Mouse (Mus musculus) lung, postnatal 14 days (tissue): ENCODE measurements around the gene Pgrmc1.
"Not testable (repeated sequence)": the region's sequence is repeated elsewhere in the genome, so short reads cannot be mapped to it uniquely, and the experiment has no call there.

Experiments used
- DNase-seq: peaks from one replicate; pipeline ENCODE4 v3.0.0; 2021

Pgrmc1 gene

GRCm38 (mm10) chrX:36597707-36598389 lies at the start of gene Pgrmc1:
Pgrmc1 (plus strand) TSS chrX:36598206.
- peak; percentile 84 for DNase-seq

GRCm38 (mm10) chrX:36548798-36549197 lies 49.2 kb upstream of the Pgrmc1 start:
- no peak for DNase-seq

DNA sequence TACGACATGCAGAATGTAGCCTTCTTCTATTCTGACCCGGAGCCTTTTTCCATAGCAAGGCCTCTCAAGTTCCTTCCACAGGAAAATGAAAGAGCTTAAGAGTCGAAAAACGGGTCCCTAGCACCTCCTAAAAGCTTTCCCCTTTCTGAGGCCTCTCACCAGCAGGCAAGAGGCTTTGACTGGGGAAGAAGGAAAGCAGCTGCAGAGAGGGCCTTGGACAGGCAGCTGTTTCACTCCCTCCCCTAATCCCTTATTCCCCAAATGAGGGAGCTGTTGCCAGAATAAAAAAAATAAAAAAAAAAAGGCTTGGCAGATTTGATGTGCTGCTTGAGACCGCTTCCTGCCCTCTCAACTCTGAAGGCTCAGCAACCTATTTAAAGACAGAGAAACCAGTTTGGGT lies 47.1 kb upstream of the Pgrmc1 start:
- DNase-seq, result peak; percentile 26

GRCm38 (mm10) chrX:36551351-36551750 lies 46.7 kb upstream of the Pgrmc1 start:
- DNase-seq, result no peak

DNA sequence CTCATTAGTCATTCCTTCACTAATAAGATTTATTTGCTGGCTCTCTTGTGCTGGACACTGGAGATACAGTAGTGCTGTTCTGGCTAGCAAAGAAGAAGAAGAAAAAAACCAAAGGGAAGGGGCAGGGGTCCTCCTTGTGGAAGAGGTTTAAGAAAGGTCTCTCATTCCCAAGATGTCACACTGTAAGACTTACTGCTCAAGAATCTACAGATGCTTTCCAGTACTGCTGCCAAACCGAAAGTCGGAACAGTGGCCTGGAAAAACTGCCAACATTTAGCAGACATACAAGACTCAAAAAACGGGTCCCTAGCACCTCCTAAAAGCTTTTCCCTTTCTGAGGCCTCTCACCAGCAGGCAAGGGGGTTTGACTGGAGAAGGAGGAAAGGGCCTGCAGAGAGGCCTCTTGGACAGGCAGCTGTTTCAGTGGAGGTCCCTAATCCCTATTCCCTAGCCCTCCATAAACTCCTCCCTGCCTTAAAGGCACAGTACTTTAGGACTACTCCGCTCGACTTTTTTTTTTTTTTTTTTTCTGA lies 45.9 kb upstream of the Pgrmc1 start:
- DNase-seq, result peak; percentile 45

GRCm38 (mm10) chrX:36552715-36553114 lies 45.3 kb upstream of the Pgrmc1 start:
- DNase-seq, result no peak

- not testable (repeated sequence) for DNase-seq
Observed at GRCm38 (mm10) chrX:36555196-36555595, 42.8 kb upstream of the Pgrmc1 start.

- no peak for DNase-seq
Observed at GRCm38 (mm10) chrX:36560170-36560569, 37.8 kb upstream of the Pgrmc1 start.

DNA sequence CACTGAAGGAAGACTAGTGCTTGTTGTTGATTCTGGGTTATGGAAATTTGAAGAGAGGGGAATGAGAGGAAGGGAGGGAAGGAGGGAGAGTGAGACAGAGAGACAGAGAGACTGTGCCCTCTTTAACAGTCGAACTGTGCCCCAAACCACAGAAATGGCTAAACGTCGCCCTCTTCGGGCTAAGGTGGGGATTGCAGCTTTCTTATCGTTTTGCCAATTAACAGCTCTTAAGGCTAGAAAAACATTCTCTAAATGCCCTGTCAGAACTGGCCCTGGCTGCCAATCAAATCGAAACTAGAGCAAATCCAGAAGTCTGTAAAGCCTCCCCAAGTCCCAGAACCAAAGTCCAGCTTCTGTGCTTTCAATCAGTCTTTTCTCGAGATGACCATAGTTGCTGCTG lies 36.4 kb upstream of the Pgrmc1 start:
- peak; percentile 70 for DNase-seq

DNA sequence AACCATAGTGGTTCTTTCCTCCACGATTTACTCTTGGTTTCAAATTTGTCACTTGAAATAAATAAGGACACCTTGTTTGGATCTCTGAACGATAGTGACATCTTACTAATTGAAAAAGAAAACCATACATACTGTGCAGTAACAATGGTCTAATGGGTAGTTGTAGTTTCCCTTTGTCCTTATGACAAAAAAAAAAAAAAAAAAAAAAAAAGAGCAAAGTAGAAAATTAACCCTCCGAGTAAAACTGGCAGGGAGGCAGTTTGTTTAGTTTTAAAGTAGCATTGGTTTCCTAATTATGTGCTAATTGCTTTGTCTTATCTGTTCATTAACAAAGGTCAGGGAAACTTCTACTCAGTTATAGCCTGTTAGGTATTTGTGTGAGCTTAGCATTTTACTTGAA lies 35.9 kb upstream of the Pgrmc1 start:
- DNase-seq, result no peak

DNA sequence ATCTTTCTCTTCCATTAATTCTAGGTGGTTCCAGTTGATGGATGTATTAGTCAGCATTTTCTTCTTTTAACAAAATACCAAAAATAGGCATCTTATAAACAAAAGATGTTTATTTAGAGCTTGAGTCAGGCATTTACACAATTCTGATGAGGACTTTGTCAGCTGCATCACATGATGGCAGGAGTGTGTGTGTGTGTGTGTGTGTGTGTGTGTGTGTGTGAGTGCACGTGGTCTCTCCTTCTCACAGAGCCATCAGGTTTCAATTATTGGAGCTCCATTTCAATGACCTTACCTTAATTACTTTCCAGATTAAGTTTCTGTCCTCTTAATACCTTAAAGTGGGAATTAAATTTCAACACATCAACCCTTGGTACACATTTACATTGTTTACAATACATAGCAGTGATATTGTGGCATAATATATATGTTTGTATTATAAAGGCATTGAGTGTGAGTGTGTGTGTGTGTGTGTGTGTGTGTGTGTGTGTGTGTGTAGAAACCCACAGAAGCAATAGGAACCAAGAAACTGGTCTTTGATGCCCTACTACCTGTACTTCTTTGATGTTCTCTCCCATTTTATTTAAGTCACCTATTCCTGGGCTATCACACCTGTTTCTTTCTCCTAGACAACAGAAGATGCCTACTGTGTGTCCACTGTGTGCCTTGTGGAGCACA lies 11.2 kb upstream of the Pgrmc1 start:
- no peak for DNase-seq

DNA sequence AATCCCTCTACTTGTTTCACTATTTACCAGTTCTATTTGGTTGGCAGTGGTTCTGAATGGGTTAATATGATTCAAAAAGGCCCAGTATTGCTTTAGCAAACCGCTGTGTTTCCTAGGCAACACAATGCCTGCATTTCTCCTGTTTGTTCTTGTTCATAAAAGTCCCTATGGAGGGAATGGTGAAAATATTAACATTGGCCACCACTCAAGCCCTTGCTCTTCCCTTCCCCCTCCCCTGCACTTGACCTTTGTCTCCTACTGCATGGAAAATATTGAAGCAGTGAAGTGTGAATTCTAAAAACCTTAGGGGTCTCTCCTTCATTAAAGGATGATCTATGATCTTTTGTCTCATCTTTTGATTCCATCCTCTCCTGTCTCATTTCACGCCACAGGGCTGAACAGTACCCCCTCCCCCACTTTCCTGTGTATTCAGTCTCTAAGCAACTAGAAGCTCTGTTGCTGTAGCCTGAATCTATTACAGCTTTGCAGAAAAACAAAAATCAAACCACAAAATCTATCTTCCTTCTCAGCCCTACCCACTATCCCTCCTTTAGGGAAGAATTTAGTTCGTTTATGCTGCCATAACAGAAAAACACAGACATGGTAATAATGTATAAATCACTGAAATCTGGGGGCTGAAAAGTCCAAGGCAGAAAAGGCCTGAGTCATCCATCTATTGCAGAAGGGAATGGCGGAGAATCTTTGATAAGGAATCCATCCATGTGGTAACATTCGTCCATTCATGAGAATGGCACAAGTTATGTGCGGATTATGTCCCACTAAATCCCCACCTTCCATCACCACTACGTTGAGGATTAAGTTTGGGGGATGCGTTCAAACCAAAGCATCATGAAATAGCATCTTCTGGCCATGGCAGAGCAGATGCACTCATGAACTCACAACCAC lies 10.4 kb upstream of the Pgrmc1 start:
- DNase-seq, result no peak

DNA sequence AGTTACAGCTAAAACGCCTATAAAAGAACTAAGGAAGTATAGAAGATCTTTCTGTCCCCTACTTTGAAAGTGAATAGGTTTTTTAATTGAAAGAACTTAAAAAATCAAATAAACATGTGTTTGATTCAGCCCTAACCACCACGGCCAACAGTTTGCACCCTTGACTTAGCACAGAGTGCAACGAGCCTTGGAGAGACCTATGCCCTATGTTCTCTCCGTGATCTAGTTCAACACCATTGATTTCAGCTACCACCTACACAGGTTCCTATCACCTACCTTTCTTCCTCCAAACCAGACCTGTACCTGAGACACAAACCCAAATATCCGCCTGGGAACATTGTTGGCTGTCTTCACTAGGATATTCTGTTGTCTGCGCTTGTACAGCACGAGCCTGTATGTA lies 7.7 kb upstream of the Pgrmc1 start:
- DNase-seq, result no peak

GRCm38 (mm10) chrX:36591120-36591519 lies 6.9 kb upstream of the Pgrmc1 start:
- no peak for DNase-seq

GRCm38 (mm10) chrX:36591539-36591938 lies 6.5 kb upstream of the Pgrmc1 start:
- DNase-seq, result no peak

GRCm38 (mm10) chrX:36595247-36595646 lies 2.8 kb upstream of the Pgrmc1 start:
- no peak for DNase-seq

DNA sequence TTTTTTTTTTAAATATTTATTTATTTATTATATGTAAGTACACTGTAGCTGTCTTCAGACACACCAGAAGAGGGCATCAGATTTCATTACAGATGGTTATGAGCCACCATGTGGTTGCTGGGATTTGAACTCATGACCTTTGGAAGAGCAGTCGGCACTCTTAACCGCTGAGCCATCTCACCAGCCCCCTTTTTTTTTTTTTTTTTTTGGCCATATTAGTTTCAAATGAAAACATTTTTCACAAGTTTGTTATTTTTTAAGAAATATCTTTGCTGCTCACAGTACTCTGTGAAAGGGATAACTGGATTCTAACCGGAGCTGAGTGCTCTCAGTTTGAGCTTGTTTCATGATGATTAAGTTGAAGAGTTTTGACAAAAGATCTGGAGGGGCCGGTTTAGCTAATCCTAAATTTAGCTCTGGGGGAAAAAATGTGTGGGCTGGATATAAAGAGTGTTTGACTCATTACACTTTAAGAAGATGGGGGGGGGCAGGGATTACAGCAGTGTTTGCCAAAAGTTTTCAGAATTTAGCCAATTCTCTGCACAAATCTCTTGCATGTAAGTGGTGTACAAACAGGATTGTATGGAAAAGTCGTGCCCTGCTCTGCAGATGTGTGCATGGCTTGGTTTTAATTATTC lies 1.4 kb upstream of the Pgrmc1 start:
- DNase-seq, result not testable (repeated sequence)

DNA sequence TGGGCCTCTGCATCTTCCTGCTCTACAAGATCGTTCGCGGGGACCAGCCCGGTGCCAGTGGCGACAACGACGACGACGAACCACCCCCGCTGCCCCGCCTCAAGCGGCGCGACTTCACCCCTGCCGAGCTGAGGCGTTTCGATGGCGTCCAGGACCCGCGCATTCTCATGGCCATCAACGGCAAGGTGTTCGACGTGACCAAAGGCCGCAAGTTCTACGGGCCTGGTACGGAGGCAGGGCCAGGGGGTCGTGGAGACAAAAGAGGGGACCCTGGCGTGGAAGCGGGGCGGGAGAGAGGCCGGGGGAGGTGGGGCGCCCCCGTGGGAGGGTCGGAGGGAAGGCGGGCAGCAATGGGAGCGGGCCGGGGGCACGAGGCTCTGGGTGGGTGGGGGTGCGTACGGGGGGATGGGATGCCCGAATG lies 394 bp downstream of the Pgrmc1 start:
- no peak for DNase-seq

DNA sequence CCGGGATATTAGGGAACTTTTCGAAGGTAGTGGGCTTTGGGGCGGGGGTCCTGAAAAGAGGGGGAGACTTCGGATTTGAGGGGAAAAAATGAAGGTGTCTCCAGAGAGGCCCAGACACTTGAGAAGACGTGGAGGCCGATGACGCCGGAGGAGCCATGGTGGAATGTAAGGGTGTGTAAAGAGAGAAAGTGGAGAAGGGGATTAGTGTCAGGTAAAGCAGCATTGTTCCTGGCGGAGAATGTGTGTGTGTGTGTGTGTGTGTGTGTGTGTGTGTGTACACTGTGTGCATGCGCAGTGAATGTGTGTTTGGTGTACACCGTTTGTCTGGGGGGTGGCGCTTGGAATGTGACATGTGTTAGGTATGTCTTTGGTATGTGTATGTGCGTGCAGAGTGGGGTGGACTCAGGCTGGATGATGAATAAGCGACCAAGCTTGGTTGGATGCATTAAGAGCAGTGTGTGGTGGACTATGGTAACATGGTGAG lies 897 bp downstream of the Pgrmc1 start:
- peak; percentile 11 for DNase-seq

DNA sequence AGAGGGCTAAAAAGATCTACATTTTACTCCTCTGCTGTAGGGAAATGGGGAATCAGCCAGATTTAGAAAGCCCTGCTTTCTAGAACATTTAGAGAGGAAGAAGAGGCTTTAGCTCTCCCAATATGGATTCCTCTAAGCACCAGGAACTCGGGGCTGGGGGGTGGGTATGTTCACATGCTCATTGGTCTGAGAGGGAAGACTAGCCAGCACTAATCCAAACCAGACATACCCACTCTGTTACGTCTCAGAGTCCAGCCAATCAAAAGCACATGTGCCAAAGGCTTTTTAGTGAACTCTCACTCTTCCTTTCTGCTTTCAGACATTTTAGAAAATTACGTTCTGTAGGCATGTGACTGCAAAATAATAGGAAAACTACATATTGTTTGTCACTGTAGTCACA lies 1.6 kb downstream of the Pgrmc1 start:
- DNase-seq, result no peak

- no peak for DNase-seq
Observed at GRCm38 (mm10) chrX:36600066-36600465, 2.1 kb downstream of the Pgrmc1 start.

DNA sequence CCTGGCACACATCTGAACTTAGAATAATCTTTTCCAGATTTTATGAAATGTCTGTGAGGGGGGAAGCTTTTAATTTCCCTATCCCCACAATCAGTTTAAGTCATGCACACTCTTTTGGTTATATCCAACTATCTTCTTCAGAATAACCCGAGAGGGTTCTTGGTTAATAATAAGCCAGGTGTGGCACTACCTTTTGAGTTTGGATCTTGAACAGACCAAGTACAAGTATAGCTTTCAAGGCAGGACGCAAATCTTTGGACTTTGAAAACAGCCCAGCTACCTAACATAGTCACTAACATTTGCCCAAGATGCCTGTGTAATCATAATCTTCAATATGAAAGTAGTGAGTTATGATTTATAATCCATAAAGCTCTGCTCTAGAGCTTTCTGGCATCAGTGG lies 4.9 kb downstream of the Pgrmc1 start:
- no peak for DNase-seq

- no peak for DNase-seq
Observed at GRCm38 (mm10) chrX:36604040-36604439, 6.0 kb downstream of the Pgrmc1 start.
